ENCODE assay signal across 12 mouse cellular contexts in the genomic region with DNA sequence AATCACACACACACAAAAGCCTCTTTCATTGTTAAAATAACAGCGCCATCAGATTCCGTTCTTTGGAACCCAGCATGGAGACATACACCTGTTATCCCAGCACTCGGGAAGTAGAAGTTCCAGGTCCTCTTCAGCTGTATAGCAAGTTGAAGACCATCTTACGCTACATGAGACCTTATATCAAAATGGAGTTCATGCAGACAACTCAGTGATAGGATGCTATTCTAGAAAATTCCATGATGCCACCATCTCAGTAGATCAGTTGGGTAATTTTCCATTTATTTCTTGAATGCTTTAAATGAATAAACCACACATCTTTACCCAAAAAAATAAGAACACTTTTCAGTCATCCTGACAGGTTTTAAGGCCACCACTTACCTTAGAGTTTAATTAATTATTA. TPM values are rescaled to one million over a fixed set of nuclear protein-coding genes. Genes with fewer than 3 reads are reported as not detected.
A peak's percentile ranks its signal among the peaks of the same experiment; 100 is the strongest.
DNase-seq lines count a peak whose midpoint lies in the region; ATAC-seq and TF ChIP-seq lines count a peak whose summit lies in the region.
"Had no signal": no experiment of that assay in that cellular context is flagged by ENCODE, and none has a peak within 500 bp of the region (broad histone marks: within the 10 kb centered on the region; RNA-seq: fewer than 3 reads in every experiment).

No protein-coding gene starts in this region.

- H3K36me3 ChIP-seq in heart, adult 2 months (ENCODE audit: control insufficient read depth, insufficient read depth, low read length) = 0 out of 2 replicates have a peak, but pooled peaks cover 2% of the 10 kb centered on the region
- no peaks in the 10 kb centered on the region for H3K36me3 ChIP-seq in liver, adult 2 months (ENCODE audit: control insufficient read depth, insufficient read depth, low read length)
- H3K36me3 ChIP-seq in MEL (ENCODE audit: control insufficient read depth in 1 of 2, insufficient read depth in 2 of 2, low read length in 2 of 2) = peaks cover 0 to 51% of the 10 kb centered on the region in 2 experiments; a peak in 2 of 4 replicates
- no peaks in the 10 kb centered on the region for H3K36me3 ChIP-seq in liver, postnatal 0 days (replicated peaks; ENCODE audit: insufficient read depth, low read length)
- H3K36me3 ChIP-seq: intestine, embryonic 15.5 days had no signal

- no peak for TF ChIP-seq CTCF in heart, adult 2 months (IDR thresholded peaks at IDR 0.05)
- no peak for TF ChIP-seq CTCF in liver, adult 2 months (IDR thresholded peaks at IDR 0.05; ENCODE audit: low read depth, low read length)
- no peak for TF ChIP-seq CTCF in MEL (IDR thresholded peaks at IDR 0.05 in 2 of 3, conservative IDR thresholded peaks at IDR 0.05 in 1 of 3; ENCODE audit: control insufficient read depth in 1 of 3, insufficient read depth in 1 of 3, low read depth in 2 of 3, low read length in 3 of 3, poor library complexity in 1 of 3, severe bottlenecking in 1 of 3)
- no peak for TF ChIP-seq CTCF in liver, postnatal 0 days (IDR thresholded peaks at IDR 0.05; ENCODE audit: low read depth)

- H3K9ac ChIP-seq in heart, adult 2 months (ENCODE audit: low read depth, low read length) = peak overlapping the region; percentile 33; the same call in 1 of the 2 replicates
- H3K9ac ChIP-seq in liver, adult 2 months (ENCODE audit: low read depth, low read length) = no peak overlapping the region
- H3K9ac ChIP-seq in MEL (ENCODE audit: control insufficient read depth, low read depth, low read length, poor library complexity, severe bottlenecking) = peak overlapping the region; percentile 63
- peak overlapping the region; percentile 59 for H3K9ac ChIP-seq in liver, postnatal 0 days (replicated peaks)
- H3K9ac ChIP-seq: forebrain, embryonic 13.5 days; intestine, embryonic 15.5 days had no signal

- peaks cover 8% of the 10 kb centered on the region for H3K4me1 ChIP-seq in heart, adult 2 months (ENCODE audit: control insufficient read depth, insufficient read depth, low read length)
- peaks cover 1% of the 10 kb centered on the region; the same call in 1 of the 2 replicates for H3K4me1 ChIP-seq in liver, adult 2 months (ENCODE audit: control insufficient read depth, insufficient read depth, low read length)
- H3K4me1 ChIP-seq in MEL (ENCODE audit: control insufficient read depth in 1 of 2, insufficient read depth in 2 of 2, low read length in 2 of 2) = peaks cover 15 to 55% of the 10 kb centered on the region in 2 experiments
- H3K4me1 ChIP-seq in liver, postnatal 0 days (ENCODE audit: insufficient read depth) = peaks cover 44% of the 10 kb centered on the region
- H3K4me1 ChIP-seq: intestine, embryonic 15.5 days had no signal

- peak overlapping the region; percentile 97 for H3K27ac ChIP-seq in heart, adult 2 months
- H3K27ac ChIP-seq in liver, adult 2 months (replicated peaks; ENCODE audit: insufficient read depth, low read depth, low read length) = no peak overlapping the region
- H3K27ac ChIP-seq in MEL (ENCODE audit: control insufficient read depth, low read depth, low read length) = peak overlapping the region; percentile 94
- peak overlapping the region; percentile 95 for H3K27ac ChIP-seq in liver, postnatal 0 days (ENCODE audit: low read depth)
- H3K27ac ChIP-seq: forebrain, embryonic 13.5 days; intestine, embryonic 15.5 days had no signal

- TF ChIP-seq EP300 in heart, adult 2 months (IDR thresholded peaks at IDR 0.05; ENCODE audit: insufficient read depth, low read depth, low read length) = no peak
- TF ChIP-seq EP300 in MEL (IDR thresholded peaks at IDR 0.05; ENCODE audit: low read depth in 1 of 2, low read length in 2 of 2) = no peak
- TF ChIP-seq EP300 in liver, postnatal 0 days (IDR thresholded peaks at IDR 0.05; ENCODE audit: low read depth) = no peak

- ATAC-seq in liver, postnatal 0 days = no peak
- ATAC-seq: forebrain, embryonic 13.5 days; intestine, embryonic 15.5 days had no signal

- 54% methylated on average over 4 of the region's 4 CpGs for WGBS in heart, adult 2 months
- WGBS in liver, adult 2 months = 84% methylated on average over 4 of the region's 4 CpGs
- WGBS in liver, postnatal 0 days (ENCODE audit: insufficient replicate concordance) = 61% methylated on average over 4 of the region's 4 CpGs

- no peaks in the 10 kb centered on the region for H3K79me2 ChIP-seq in heart, adult 2 months (replicated peaks; ENCODE audit: control insufficient read depth, insufficient read depth, low read length)
- peaks cover 3% of the 10 kb centered on the region; the same call in 1 of the 2 replicates for H3K79me2 ChIP-seq in liver, adult 2 months (ENCODE audit: control insufficient read depth, insufficient read depth, low read length)
- peaks cover 38% of the 10 kb centered on the region for H3K79me2 ChIP-seq in MEL (ENCODE audit: control insufficient read depth, insufficient read depth, low read length, poor library complexity)

- peak overlapping the region; percentile 80 for H3K4me2 ChIP-seq in liver, postnatal 0 days (ENCODE audit: low read depth, low read length)

- intact Hi-C loops in heart, adult 2 months (cut with DNase I) = no loop called here

- no peak for TF ChIP-seq RAD21 in MEL (IDR thresholded peaks at IDR 0.05; ENCODE audit: low read depth, low read length)

- no peak for TF ChIP-seq POLR2A in heart, adult 2 months (IDR thresholded peaks at IDR 0.05; ENCODE audit: insufficient read depth, low read depth, low read length)
- TF ChIP-seq POLR2A in liver, adult 2 months (IDR thresholded peaks at IDR 0.05; ENCODE audit: extremely low read depth, insufficient read depth, low read length) = no peak
- TF ChIP-seq POLR2A in MEL (IDR thresholded peaks at IDR 0.05; ENCODE audit: control insufficient read depth in 1 of 2, insufficient read depth in 1 of 2, low read depth in 1 of 2, low read length in 2 of 2, poor library complexity in 1 of 2) = no peak

- no peak for DNase-seq in heart, adult 2 months
- no peak for DNase-seq in heart, adult 8-10 months (ENCODE audit: low spot score)
- DNase-seq in liver, adult 2 months (ENCODE audit: extremely low read depth, low read depth, low spot score) = no peak
- no peak for DNase-seq in liver
- DNase-seq in MEL (ENCODE audit: low read depth, low spot score) = peak; percentile 64
- DNase-seq in liver, postnatal 0 days = no peak
- DNase-seq in ovary, postnatal 10 days (ENCODE audit: low spot score) = no peak
- no peak for DNase-seq in frontal cortex, adult 2 months (ENCODE audit: extremely low spot score in 1 of 2, low spot score in 1 of 2)
- DNase-seq: cerebellum, adult 2 months had no signal

- peak overlapping the region; percentile 64 for H3K4me3 ChIP-seq in heart, adult 2 months
- peak overlapping the region; percentile 52 for H3K4me3 ChIP-seq in liver, adult 2 months (ENCODE audit: insufficient read depth, low read depth, low read length)
- H3K4me3 ChIP-seq in MEL (ENCODE audit: control insufficient read depth in 1 of 2, insufficient read depth in 1 of 2, low read depth in 2 of 2, low read length in 2 of 2) = peak overlapping the region; percentile 63 to 74
- peak overlapping the region; percentile 50 for H3K4me3 ChIP-seq in liver, postnatal 0 days (ENCODE audit: low read depth, low read length)
- H3K4me3 ChIP-seq: forebrain, embryonic 13.5 days; intestine, embryonic 15.5 days had no signal

- no peaks in the 10 kb centered on the region for H3K27me3 ChIP-seq in heart, adult 2 months (ENCODE audit: control insufficient read depth, insufficient read depth, low read length)
- no peaks in the 10 kb centered on the region for H3K27me3 ChIP-seq in liver, adult 2 months (ENCODE audit: control insufficient read depth, insufficient read depth, low read length)
- H3K27me3 ChIP-seq in MEL (ENCODE audit: control insufficient read depth in 1 of 2, insufficient read depth in 2 of 2, low read length in 2 of 2) = no peaks in the 10 kb centered on the region
- H3K27me3 ChIP-seq in liver, postnatal 0 days (ENCODE audit: insufficient read depth, low read length) = no peaks in the 10 kb centered on the region
- H3K27me3 ChIP-seq: intestine, embryonic 15.5 days had no signal

- no peaks in the 10 kb centered on the region for H3K9me3 ChIP-seq in MEL (replicated peaks; ENCODE audit: insufficient read depth, low read length)
- no peaks in the 10 kb centered on the region for H3K9me3 ChIP-seq in liver, postnatal 0 days (ENCODE audit: low read length)
- H3K9me3 ChIP-seq: forebrain, embryonic 13.5 days; intestine, embryonic 15.5 days had no signal

RNA-seq across cellular contexts. Expression of gene Srgn, which starts 20.2 kb away (rescaled TPM):
- 10 to 100 TPM; 49.3 to 51.8 TPM for total RNA-seq in heart, adult 2 months (2021)
- 23.8 and 39.0 TPM in 2 replicates for polyA plus RNA-seq in heart, adult 2 months (2012; rRNA removed)
- 10 to 100 TPM; 36.1 to 45.8 (median 37.8) TPM for total RNA-seq in heart, adult 8-10 months (2022)
- 11.9 and 15.9 TPM in 2 replicates for total RNA-seq in liver, adult 2 months (2014; rRNA removed)
- 4.3 and 5.0 TPM in 2 replicates for polyA plus RNA-seq in liver, adult 2 months (2012; rRNA removed)
- total RNA-seq in MEL (2012; rRNA removed) = 217 and 236 TPM in 2 replicates
- polyA plus RNA-seq in MEL (2012; ENCODE audit: insufficient read depth in 1 of 2, insufficient read length in 2 of 2, low read depth in 1 of 2, low replicate concordance in 2 of 2, missing spikeins in 1 of 2) = 100 to 1,000 TPM in 1 of 2 experiments, not detected in 1; 164 TPM
- polyA plus RNA-seq in liver, postnatal 0 days (2015; fragmentation: Nextera tagmentation; extraction: Ambion mirVana) = 108 and 110 TPM in 2 replicates
- polyA plus RNA-seq in frontal cortex, adult 2 months (2012; rRNA removed) = 15.3 and 18.9 TPM in 2 replicates

RNA-seq across cellular contexts. Expression of gene Vps26a, which starts 20.5 kb away (rescaled TPM):
- total RNA-seq in heart, adult 2 months (2021) = 10 to 100 TPM; 45.6 to 46.8 TPM
- 21.2 and 36.0 TPM in 2 replicates for polyA plus RNA-seq in heart, adult 2 months (2012; rRNA removed)
- total RNA-seq in heart, adult 8-10 months (2022) = 10 to 100 TPM; 42.9 to 55.6 (median 50.1) TPM
- 34.1 and 39.7 TPM in 2 replicates for total RNA-seq in liver, adult 2 months (2014; rRNA removed)
- 7.2 and 7.7 TPM in 2 replicates for polyA plus RNA-seq in liver, adult 2 months (2012; rRNA removed)
- 34.2 and 43.6 TPM in 2 replicates for total RNA-seq in MEL (2012; rRNA removed)
- 10 to 100 TPM in 1 of 2 experiments, not detected in 1; 64.1 TPM for polyA plus RNA-seq in MEL (2012; ENCODE audit: insufficient read depth in 1 of 2, insufficient read length in 2 of 2, low read depth in 1 of 2, low replicate concordance in 2 of 2, missing spikeins in 1 of 2)
- polyA plus RNA-seq in liver, postnatal 0 days (2015; fragmentation: Nextera tagmentation; extraction: Ambion mirVana) = 32.1 and 33.8 TPM in 2 replicates
- polyA plus RNA-seq in frontal cortex, adult 2 months (2012; rRNA removed) = 37.0 and 41.5 TPM in 2 replicates

RNA-seq across cellular contexts. Expression of gene Supv3l1, which starts 57.5 kb away (rescaled TPM):
- 10 to 100 TPM; 36.0 to 36.7 TPM for total RNA-seq in heart, adult 2 months (2021)
- polyA plus RNA-seq in heart, adult 2 months (2012; rRNA removed) = 25.4 and 42.7 TPM in 2 replicates
- total RNA-seq in heart, adult 8-10 months (2022) = 10 to 100 TPM; 35.9 to 46.2 (median 40.4) TPM
- 18.8 and 19.1 TPM in 2 replicates for total RNA-seq in liver, adult 2 months (2014; rRNA removed)
- polyA plus RNA-seq in liver, adult 2 months (2012; rRNA removed) = 10.5 and 12.1 TPM in 2 replicates
- total RNA-seq in MEL (2012; rRNA removed) = 42.3 and 51.8 TPM in 2 replicates
- 10 to 100 TPM in 1 of 2 experiments, not detected in 1; 72.0 TPM for polyA plus RNA-seq in MEL (2012; ENCODE audit: insufficient read depth in 1 of 2, insufficient read length in 2 of 2, low read depth in 1 of 2, low replicate concordance in 2 of 2, missing spikeins in 1 of 2)
- 7.3 and 8.6 TPM in 2 replicates for polyA plus RNA-seq in liver, postnatal 0 days (2015; fragmentation: Nextera tagmentation; extraction: Ambion mirVana)
- polyA plus RNA-seq in frontal cortex, adult 2 months (2012; rRNA removed) = 30.0 and 33.8 TPM in 2 replicates

RNA-seq across cellular contexts. Expression of gene 4930507D05Rik, which starts 57.8 kb away (rescaled TPM):
- under 1 TPM; 0.18 to 0.36 TPM for total RNA-seq in heart, adult 2 months (2021)
- polyA plus RNA-seq in heart, adult 2 months (2012; rRNA removed) = 0.12 and 0.38 TPM in 2 replicates
- total RNA-seq in heart, adult 8-10 months (2022) = under 1 TPM; 0.14 to 0.37 (median 0.22) TPM
- 0.09 and 0.27 TPM in 2 replicates for total RNA-seq in liver, adult 2 months (2014; rRNA removed)
- polyA plus RNA-seq in liver, adult 2 months (2012; rRNA removed) = 0.12 TPM in 1 of 2 replicates, not detected in the other
- total RNA-seq in MEL (2012; rRNA removed) = 0.36 and 0.58 TPM in 2 replicates
- under 1 TPM in 1 of 2 experiments, not detected in 1; 0.33 TPM for polyA plus RNA-seq in MEL (2012; ENCODE audit: insufficient read depth in 1 of 2, insufficient read length in 2 of 2, low read depth in 1 of 2, low replicate concordance in 2 of 2, missing spikeins in 1 of 2)
- 0.12 TPM in 1 of 2 replicates, not detected in the other for polyA plus RNA-seq in liver, postnatal 0 days (2015; fragmentation: Nextera tagmentation; extraction: Ambion mirVana)
- polyA plus RNA-seq in frontal cortex, adult 2 months (2012; rRNA removed) = 0.95 and 1.1 TPM in 2 replicates
- total RNA-seq: monocyte, adult 5-6 weeks had no signal
